Mouse (Mus musculus) erythroblast, embryonic 14.5 days (primary cell): Measurements from ENCODE around the gene Epha8.

Source experiments
- GATA1 ChIP-seq: IDR thresholded peaks from 2 replicates; pipeline ENCODE4 v1.6.1; 2012; ENCODE audit warnings: low read length, inconsistent platforms, mixed read lengths
- TAL1 ChIP-seq: IDR thresholded peaks from 3 replicates; pipeline ENCODE4 v1.6.1; 2012; ENCODE audit warnings: low read length, inconsistent platforms, mixed read lengths

- TF ChIP-seq GATA1 (no peak), TAL1 (no peak)
Observed at GRCm38 (mm10) chr4:136898084-136898598, 58.5 kb downstream of the Epha8 start.
